Mouse (Mus musculus) MEL (cell line): ENCODE results near the gene Wipf3.

ENCODE experiments used
- CHD2 ChIP-seq: IDR thresholded peaks from 2 replicates; pipeline ENCODE4 v1.6.1; 2011; ENCODE audit warnings: low read length, improper control_type of control experiment
- CTCF ChIP-seq, 3 experiments: IDR thresholded peaks in 2 of 3; conservative IDR thresholded peaks in 1 of 3; 2 replicates each; pipeline ENCODE4 v1.5.1; 2011 to 2012; ENCODE audit warnings: low read length in 3 of 3, low read depth in 2 of 3, mild to moderate bottlenecking in 2 of 3, improper control_type of control experiment in 1 of 3, inconsistent platforms in 1 of 3, mixed read lengths in 1 of 3, moderate library complexity in 1 of 3; ENCODE audit not compliant: control insufficient read depth in 1 of 3, insufficient read depth in 1 of 3, poor library complexity in 1 of 3, severe bottlenecking in 1 of 3
- GABPA ChIP-seq: IDR thresholded peaks from 2 replicates; pipeline ENCODE4 v1.6.1; 2012; ENCODE audit warnings: low read depth, mild to moderate bottlenecking, inconsistent platforms, low read length, improper control_type of control experiment, moderate library complexity
- GATA1 ChIP-seq: IDR thresholded peaks from 2 replicates; pipeline ENCODE4 v1.6.1; 2011; ENCODE audit warnings: low read depth, low read length, improper control_type of control experiment
- JUND ChIP-seq: IDR thresholded peaks from 2 replicates; pipeline ENCODE4 v1.6.1; 2011; ENCODE audit warnings: low read depth, mild to moderate bottlenecking, improper control_type of control experiment, low read length
- POLR2AphosphoS2 ChIP-seq: IDR thresholded peaks from 2 replicates; pipeline ENCODE4 v1.6.1; 2011; ENCODE audit warnings: low read length, improper control_type of control experiment
- SIN3A ChIP-seq: IDR thresholded peaks from 2 replicates; pipeline ENCODE4 v1.6.1; 2012; ENCODE audit warnings: low read length, improper control_type of control experiment, inconsistent platforms
- USF1 ChIP-seq: IDR thresholded peaks from 2 replicates; pipeline ENCODE4 v1.6.1; 2014; ENCODE audit warnings: low read depth, mild to moderate bottlenecking, inconsistent platforms, low read length, improper control_type of control experiment, moderate library complexity
- USF2 ChIP-seq, 2 experiments: IDR thresholded peaks; 2 replicates each; pipeline ENCODE4 v1.6.1; 2011 to 2012; ENCODE audit warnings: improper control_type of control experiment in 2 of 2, low read length in 2 of 2, borderline replicate concordance in 1 of 2, inconsistent platforms in 1 of 2, low read depth in 1 of 2, mild to moderate bottlenecking in 1 of 2; ENCODE audit not compliant: insufficient read depth in 1 of 2
- ZKSCAN1 ChIP-seq: IDR thresholded peaks from 2 replicates; pipeline ENCODE4 v1.6.1; 2012; ENCODE audit warnings: low read depth, mild to moderate bottlenecking, inconsistent platforms, low read length, improper control_type of control experiment, moderate library complexity
- ZNF384 ChIP-seq: IDR thresholded peaks from 2 replicates; pipeline ENCODE4 v1.6.1; 2012; ENCODE audit warnings: low read depth, mild to moderate bottlenecking, inconsistent platforms, low read length, improper control_type of control experiment

GRCm38 (mm10) chr6:54506318-54506717, 76.9 kb downstream of the Wipf3 start:
- TF ChIP-seq GABPA, result no peak
- no peak for TF ChIP-seq CTCF (IDR thresholded peaks at IDR 0.05 in 2 of 3, conservative IDR thresholded peaks at IDR 0.05 in 1 of 3; ENCODE audit: control insufficient read depth in 1 of 3, insufficient read depth in 1 of 3, low read depth in 2 of 3, low read length in 3 of 3, poor library complexity in 1 of 3, severe bottlenecking in 1 of 3)
- TF ChIP-seq CHD2, result no peak
- TF ChIP-seq POLR2AphosphoS2, result no peak
- TF ChIP-seq USF1, result no peak
- no peak for TF ChIP-seq USF2 (IDR thresholded peaks at IDR 0.05; ENCODE audit: borderline replicate concordance in 1 of 2, insufficient read depth in 1 of 2, low read depth in 1 of 2, low read length in 2 of 2)
- TF ChIP-seq JUND, result no peak
- no peak for TF ChIP-seq SIN3A
- TF ChIP-seq ZNF384, result no peak
- no peak for TF ChIP-seq GATA1
- no peak for TF ChIP-seq ZKSCAN1
